Mouse (Mus musculus): ENCODE data around the gene Gm14862. TPM values are rescaled to one million over a fixed set of nuclear protein-coding genes. Genes with fewer than 3 reads are reported as not detected.

Gene Gm14862
- total RNA-seq, 2 experiments from 2014 or later, result not detected

DNA sequence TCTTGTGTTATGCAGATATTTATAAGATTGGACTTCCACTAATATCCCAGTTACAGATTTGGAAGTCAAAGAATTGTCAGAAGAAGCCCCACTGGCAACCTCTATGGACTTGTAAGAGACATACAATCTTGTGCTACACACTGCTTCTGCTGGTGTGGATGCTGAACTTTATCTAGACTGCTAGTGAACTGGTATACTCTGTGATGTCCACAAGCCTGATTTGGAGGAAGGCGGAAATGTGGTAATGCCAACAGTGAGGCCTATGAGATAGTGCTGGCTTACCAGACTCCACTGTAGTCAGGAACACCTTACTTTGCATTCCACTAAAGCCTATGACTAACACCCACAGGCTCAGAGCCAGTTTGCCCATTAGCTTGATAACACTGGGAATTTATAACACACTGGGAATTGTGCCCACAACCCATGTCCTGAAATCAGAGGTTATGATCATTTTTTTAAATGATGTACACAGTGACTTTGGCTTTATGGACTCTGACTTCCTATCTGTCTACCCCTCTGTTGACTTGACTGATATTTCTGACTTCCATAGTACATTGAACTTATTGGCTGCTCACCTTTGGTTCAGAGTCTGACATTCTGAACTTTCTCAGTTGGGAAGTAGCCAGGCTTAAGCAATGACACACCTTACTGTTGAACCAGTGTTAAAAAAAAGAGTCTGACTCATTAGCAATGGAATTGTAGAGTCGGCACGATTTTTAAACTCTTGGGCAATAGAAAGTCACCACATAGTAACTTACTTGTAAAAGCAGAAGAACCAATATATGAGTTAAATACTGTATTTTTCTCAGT, 34.1 kb downstream of the Gm14862 start:
- no peak for DNase-seq (ENCODE audit: low spot score)

DNA sequence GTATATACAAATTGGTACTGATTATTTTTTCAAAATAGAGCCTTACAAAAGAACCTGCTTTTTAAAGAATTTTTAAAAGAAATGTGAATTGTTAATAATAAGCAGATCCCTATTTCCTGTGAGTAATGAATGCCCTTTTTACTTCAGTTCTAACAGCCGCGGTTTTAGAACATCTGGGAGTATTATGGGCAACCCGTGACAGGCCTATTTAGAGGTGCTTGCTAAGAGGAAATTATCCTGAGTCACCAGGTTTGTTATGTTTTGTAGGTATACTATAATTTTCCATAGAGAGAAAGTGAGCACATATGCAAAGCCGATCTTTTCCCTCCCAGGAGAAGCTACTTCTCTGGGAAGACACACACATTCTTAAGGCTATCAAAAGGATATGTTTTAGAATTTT, 35.0 kb downstream of the Gm14862 start:
- no peak for DNase-seq (ENCODE audit: low spot score)

DNA sequence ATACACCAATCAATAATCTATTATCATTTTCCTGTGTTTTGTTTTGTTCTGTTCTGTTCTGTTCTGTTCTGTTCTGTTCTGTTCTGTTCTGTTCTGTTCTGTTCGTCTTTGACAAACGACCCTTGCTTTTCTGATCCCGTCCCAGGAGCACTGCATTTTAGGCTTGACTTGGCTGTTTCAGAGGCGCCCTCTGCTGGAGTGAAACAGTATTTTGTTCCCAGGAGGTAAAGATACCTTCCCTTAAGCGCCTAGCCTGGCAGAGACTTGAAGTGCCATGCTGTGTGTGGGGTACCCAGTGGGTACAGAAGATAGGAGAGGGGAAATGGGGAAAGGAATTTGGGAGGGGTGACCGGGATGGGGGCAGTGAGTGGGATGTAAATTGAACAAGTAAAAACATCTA, 35.5 kb downstream of the Gm14862 start:
- DNase-seq (ENCODE audit: low spot score), result no peak

DNA sequence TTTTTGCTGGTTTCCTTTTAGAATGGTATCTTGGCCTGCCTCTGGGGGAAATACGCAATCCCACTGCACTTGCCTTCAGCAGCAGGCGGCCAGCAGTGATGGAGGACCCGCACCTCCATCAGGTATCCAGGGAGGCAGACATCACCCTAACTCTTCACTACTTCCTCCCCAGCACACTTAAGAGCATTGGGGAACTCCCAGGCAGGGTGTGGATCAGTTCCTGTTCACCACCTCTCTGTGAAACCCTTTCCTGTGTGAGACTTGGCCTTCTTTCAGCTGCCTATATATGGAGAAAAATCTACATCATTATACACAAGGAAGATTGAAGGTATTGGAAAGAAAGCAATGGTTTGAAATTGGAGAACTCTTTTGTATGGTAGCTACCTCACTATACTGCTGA, 37.1 kb downstream of the Gm14862 start:
- DNase-seq (ENCODE audit: low spot score), result no peak

DNA sequence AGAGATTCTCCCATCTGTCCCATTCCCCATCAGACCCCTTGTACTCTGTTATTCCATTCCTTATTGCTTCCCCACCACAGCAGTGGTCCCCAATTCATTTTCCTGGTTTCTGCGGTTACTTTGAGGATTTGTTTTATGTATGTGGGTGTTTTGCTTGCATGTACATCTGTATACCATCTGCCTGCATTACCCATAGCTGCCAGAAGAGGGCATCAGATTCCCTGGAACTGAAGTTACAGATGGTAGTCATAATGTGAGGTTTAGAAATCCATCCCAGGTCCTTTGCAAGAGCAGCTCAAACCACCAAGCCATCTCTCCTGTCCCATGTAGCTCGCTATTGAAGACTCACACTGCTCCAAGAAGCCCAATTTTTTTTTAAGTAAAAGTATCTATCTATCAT, 40.5 kb downstream of the Gm14862 start:
- no peak for DNase-seq (ENCODE audit: low spot score)

DNA sequence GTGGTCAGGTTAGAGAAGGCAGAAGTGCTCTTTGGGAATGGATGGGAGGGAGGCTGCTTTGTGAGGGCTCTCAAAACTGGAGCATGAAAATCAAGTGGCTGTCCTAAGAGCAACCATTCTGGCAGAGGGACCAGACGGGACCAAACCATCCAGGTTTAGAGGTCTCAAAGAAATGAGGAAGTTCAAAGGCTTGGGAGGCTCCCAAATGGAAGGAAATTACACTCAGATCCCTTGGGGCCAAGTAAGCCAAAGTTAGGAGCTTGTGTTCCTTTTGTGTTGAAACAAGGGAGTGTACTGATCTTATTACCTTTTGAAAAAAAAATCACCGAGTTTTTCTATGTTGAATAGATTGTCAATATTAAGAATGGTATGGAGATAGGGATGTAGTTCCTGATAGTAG, 51.6 kb downstream of the Gm14862 start:
- no peak for DNase-seq (ENCODE audit: low spot score)

DNA sequence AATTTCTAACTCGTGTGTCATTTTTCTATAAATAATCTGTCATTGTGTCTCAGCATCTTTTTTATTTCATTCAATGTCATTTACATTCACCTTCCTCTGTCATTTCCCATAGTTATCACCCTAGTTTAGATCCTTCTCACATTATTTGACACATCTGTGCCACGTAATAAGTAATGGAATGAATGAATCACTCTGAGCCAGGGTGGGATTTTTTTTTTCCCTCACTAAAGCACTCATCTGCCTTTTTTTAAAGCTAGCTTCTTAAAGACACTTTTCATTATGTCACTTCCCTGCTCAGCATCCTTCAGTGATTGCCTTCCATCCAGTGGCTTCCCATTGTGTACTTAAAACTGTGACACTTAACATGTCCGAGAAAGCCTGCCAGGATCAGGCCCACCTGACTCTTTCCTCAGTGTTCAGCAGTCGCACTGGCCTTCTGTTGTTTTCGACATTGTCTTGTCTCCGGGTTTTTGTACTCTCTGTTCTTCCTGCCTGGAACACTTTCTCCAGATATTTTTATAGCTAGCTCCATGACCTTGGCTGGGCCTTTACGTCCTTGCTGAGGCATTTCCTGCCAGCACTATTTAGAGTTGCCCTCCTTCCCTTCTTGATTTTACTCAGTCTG, 53.8 kb downstream of the Gm14862 start:
- no peak for DNase-seq (ENCODE audit: low spot score)

DNA sequence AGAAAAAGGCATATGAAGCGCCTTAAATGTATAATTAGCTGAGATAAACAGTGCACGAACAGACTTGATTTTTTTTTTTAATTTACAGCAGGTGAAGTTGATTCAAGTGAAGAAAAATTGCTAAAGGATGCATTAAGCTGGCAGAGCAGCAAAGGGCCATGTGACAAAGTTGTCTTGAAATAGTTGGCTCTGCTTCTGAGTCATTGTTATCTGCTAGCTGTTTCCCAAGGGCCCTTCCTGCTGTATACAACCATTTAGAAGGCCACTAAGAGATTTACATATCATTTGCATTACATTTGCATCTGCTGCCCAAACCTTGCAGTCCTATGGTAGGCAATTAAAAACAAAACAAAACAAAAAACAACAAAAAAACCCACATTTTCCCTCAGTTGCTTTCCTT, 54.7 kb downstream of the Gm14862 start:
- DNase-seq (ENCODE audit: low spot score), result no peak

Other genes starting within 250 kb of the Gm14862 start
- not detected for gene Fthl17e, start 223.4 kb downstream of the Gm14862 start, total RNA-seq (2021)
- gene Fthl17f, start 193.9 kb downstream of the Gm14862 start, total RNA-seq (2021), result not detected
- gene 4930402K13Rik, start 152.3 kb downstream of the Gm14862 start, total RNA-seq (2021), result not detected
- gene Lancl3, start 57.0 kb downstream of the Gm14862 start, total RNA-seq (2021), result under 1 TPM; 0.64 to 0.73 TPM
- 1 to 10 TPM; 4.7 to 6.5 TPM for gene Xk, start 15.9 kb upstream of the Gm14862 start, total RNA-seq (2021)
- under 1 TPM in 1 of 2 experiments, not detected in 1; 0.64 TPM for gene H2al1m, start 26.9 kb upstream of the Gm14862 start, total RNA-seq (2021)
- gene H2al1k, start 93.7 kb upstream of the Gm14862 start, total RNA-seq (2021), result not detected
- gene Cybb, start 230.9 kb upstream of the Gm14862 start, total RNA-seq (2021), result 1 to 10 TPM; 1.1 to 1.2 TPM